Mouse (Mus musculus): ENCODE measurements around the gene Rhox4a2.
"Not testable (repeated sequence)": the region's sequence is repeated elsewhere in the genome, so short reads cannot be mapped to it uniquely, and the experiment has no call there.

Gene Rhox4a2

GRCm38 (mm10) chrX:37390548-37390947 lies at the start of gene Rhox4a2:
Gene Rhox4a2, plus strand, starts transcription at chrX:37390848.
- not testable (repeated sequence) for H3K4me3 ChIP-seq (replicated peaks; ENCODE audit: low read length); H3K9me3 ChIP-seq (ENCODE audit: low read length); H3K36me3 ChIP-seq (ENCODE audit: insufficient read depth, low read length); H3K4me1 ChIP-seq (replicated peaks; ENCODE audit: low read depth, low read length); H3K27me3 ChIP-seq (ENCODE audit: insufficient read depth, low read length)

GRCm38 (mm10) chrX:37379728-37380127 lies 10.9 kb upstream of the Rhox4a2 start, which contains the start of gene Rhox3a2:
Gene Rhox3a2, plus strand, starts transcription at chrX:37380028.
- H3K4me1 ChIP-seq (replicated peaks; ENCODE audit: low read depth, low read length) = not testable (repeated sequence)

GRCm38 (mm10) chrX:37411767-37412166 lies 21.1 kb downstream of the Rhox4a2 start, which contains the start of gene Rhox2b:
Gene Rhox2b, plus strand, starts transcription at chrX:37412067.
- not testable (repeated sequence) for H3K9me3 ChIP-seq (ENCODE audit: low read length); H3K4me3 ChIP-seq (replicated peaks; ENCODE audit: low read length); H3K27me3 ChIP-seq (ENCODE audit: insufficient read depth, low read length); H3K36me3 ChIP-seq (ENCODE audit: insufficient read depth, low read length); H3K4me1 ChIP-seq (replicated peaks; ENCODE audit: low read depth, low read length)

More at GRCm38 (mm10) chrX:37379728-37380127, 10.9 kb upstream of the Rhox4a2 start, which contains the start of gene Rhox3a2:
- not testable (repeated sequence) for H3K36me3 ChIP-seq (ENCODE audit: insufficient read depth, low read length); H3K4me3 ChIP-seq (replicated peaks; ENCODE audit: low read length); H3K27me3 ChIP-seq (ENCODE audit: insufficient read depth, low read length); H3K9me3 ChIP-seq (ENCODE audit: low read length)

GRCm38 (mm10) chrX:37432194-37432593 lies 41.5 kb downstream of the Rhox4a2 start, which contains the start of gene Rhox4b:
Gene Rhox4b, plus strand, starts transcription at chrX:37432494.
- not testable (repeated sequence) for H3K36me3 ChIP-seq (ENCODE audit: insufficient read depth, low read length); H3K9me3 ChIP-seq (ENCODE audit: low read length); H3K4me1 ChIP-seq (replicated peaks; ENCODE audit: low read depth, low read length); H3K4me3 ChIP-seq (replicated peaks; ENCODE audit: low read length); H3K27me3 ChIP-seq (ENCODE audit: insufficient read depth, low read length)
